Mouse (Mus musculus) CD8-positive naive resting alpha-beta T cell, adult 57 days (primary cell): ENCODE results near the gene Chgb. TPM values are rescaled to one million over a fixed set of nuclear protein-coding genes. Genes with fewer than 3 reads are reported as not detected.

Experiments used
- total RNA-seq: library from RNA; stranded (reverse); gene quantifications from one replicate; pipeline ENCODE4 v1.2.4, GENCODE M21; 2023

Gene Chgb
- total RNA-seq, result not detected

GRCm38 (mm10) chr2:132780978-132781377 is at the start of gene Chgb:
Chgb (plus strand) TSS chr2:132781278.

GRCm38 (mm10) chr2:132815608-132816314 is 34.7 kb downstream of the Chgb start, which contains the start of the genes Trmt6 and Mcm8:
Trmt6 (minus strand) TSS chr2:132816055.
Mcm8 (plus strand) TSS chr2:132816141.

Other genes with a start within 250 kb of the Chgb start
- 96.0 TPM for gene Gpcpd1, start 193.5 kb upstream of the Chgb start, total RNA-seq
- 29.8 TPM for gene Shld1, start 94.3 kb upstream of the Chgb start, total RNA-seq
- 38.1 TPM for gene Trmt6, start 34.8 kb downstream of the Chgb start, total RNA-seq
- gene Mcm8, start 34.9 kb downstream of the Chgb start, total RNA-seq, result 3.8 TPM
- gene Crls1, start 65.4 kb downstream of the Chgb start, total RNA-seq, result 9.8 TPM
- gene Lrrn4, start 99.6 kb downstream of the Chgb start, total RNA-seq, result 0.12 TPM
- not detected for gene Fermt1, start 164.6 kb downstream of the Chgb start, total RNA-seq